Mouse (Mus musculus): ENCODE measurements around the gene Hist1h2an. TPM values are rescaled to one million over a fixed set of nuclear protein-coding genes. Genes with fewer than 3 reads are reported as not detected.
"Not testable (repeated sequence)": the region's sequence is repeated elsewhere in the genome, so short reads cannot be mapped to it uniquely, and the experiment has no call there.

Gene Hist1h2an
- total RNA-seq (2021) = 1 to 10 TPM in 1 of 2 experiments, not detected in 1; 1.1 TPM

DNA sequence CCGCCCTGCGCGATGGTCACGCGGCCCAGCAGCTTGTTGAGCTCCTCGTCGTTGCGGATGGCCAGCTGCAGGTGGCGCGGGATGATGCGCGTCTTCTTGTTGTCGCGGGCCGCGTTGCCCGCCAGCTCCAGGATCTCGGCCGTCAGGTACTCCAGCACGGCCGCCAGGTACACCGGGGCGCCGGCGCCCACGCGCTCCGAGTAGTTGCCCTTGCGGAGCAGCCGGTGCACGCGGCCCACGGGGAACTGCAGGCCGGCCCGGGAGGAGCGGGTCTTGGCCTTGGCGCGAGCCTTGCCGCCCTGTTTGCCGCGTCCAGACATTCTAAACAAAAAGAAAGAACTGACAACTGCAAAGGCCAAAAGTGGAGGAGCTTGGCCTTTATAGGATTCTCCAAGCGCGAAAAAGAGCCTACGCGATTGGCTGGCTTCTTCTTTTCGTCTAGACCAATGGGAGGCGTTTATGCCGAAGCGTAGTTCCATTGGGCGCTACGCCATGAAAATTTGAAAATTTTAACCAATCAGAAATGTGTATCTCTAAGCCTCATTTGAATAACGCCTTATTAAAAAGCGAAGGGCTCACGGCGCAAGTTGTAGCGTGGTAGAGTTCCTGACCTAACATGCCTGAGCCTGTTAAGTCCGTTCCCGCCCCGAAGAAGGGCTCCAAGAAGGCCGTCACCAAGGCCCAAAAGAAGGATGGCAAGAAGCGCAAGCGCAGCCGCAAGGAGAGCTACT is at the start of gene Hist1h2an, which contains the start of gene Hist1h2bp:
Gene Hist1h2an (minus strand): TSS at position 320 of the 731 bp plus-strand sequence.
Gene Hist1h2bp (plus strand): TSS at position 563 of the 731 bp plus-strand sequence.
- peak; percentile 93 to 99 for DNase-seq (ENCODE audit: low spot score in 2 of 2)
- intact Hi-C loops (cut with DNase I) = loop anchor here (10.0 kb wide), 2 partner anchors 1798 to 1968 kb away; partner anchors contain the start of genes Hist1h2ab, Hist1h3b, Hist1h4b and Hist1h4d

DNA sequence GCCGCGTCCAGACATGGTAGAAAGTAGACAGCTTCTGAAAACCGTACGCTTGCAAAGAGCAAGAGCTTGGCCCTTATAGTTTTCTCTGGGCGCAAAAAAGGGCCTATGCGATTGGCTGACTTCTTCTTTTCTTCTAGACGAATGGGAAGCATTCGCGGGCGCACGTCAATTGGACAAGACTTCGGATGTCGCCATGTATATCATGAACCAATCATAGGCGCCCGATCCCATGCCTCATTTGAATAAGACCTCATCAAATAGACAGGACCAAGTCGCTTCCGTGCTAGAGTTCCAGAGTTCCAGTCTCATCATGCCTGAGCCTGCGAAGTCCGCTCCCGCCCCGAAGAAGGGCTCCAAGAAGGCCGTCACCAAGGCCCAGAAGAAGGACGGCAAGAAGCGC is 46.4 kb upstream of the Hist1h2an start, which contains the start of the genes Hist1h2ap and Hist1h2br:
Gene Hist1h2ap (minus strand): TSS at position 47 of the 400 bp plus-strand sequence.
Gene Hist1h2br (plus strand): TSS at position 283 of the 400 bp plus-strand sequence.
- intact Hi-C loops (cut with DNase I); DNase-seq (ENCODE audit: low spot score in 2 of 2): not testable (repeated sequence)

DNA sequence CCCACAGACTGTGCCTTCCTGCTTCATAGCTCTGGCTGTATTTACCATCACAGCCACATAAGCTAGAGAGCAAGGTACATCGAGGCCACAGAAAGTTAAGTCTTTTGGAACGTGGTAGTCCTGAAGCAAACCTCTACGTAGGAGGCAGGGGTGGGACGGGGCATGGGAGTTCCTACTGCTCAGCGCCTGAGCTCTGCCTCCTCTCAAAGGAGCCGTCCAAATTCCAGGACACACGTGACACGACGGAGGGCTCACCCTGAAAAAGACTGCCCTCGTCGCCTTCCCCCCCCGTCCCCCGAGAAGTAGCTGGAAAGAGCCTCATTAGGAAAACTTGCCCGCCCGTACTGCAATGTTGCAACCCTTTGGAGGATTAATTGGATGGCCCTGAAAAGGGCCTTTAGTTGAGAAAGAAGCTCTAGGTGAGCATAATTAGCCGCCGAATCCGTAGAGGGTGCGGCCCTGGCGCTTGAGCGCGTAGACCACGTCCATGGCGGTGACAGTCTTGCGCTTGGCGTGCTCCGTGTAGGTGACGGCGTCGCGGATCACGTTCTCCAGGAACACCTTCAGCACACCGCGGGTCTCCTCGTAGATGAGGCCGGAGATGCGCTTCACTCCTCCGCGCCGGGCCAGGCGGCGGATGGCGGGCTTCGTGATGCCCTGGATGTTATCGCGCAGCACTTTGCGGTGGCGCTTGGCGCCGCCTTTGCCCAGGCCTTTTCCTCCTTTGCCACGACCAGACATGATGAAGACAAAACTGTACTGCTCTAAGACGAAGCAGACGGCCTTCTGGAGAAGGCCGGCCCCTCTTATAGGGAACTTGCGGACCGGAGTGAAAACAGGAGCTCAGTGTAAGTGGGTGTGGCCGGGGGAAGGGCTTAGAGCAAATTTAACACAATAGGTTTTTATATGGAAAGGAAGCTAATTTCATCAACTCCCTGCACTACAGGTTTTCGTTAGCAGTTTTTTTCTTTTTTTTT is 44.7 kb upstream of the Hist1h2an start, which contains the start of gene Hist1h4n:
Gene Hist1h4n (minus strand): TSS at position 779 of the 977 bp plus-strand sequence.
- peak; percentile 41 to 59 for DNase-seq (ENCODE audit: low spot score in 2 of 2)
- intact Hi-C loops (cut with DNase I) = not testable (repeated sequence)

DNA sequence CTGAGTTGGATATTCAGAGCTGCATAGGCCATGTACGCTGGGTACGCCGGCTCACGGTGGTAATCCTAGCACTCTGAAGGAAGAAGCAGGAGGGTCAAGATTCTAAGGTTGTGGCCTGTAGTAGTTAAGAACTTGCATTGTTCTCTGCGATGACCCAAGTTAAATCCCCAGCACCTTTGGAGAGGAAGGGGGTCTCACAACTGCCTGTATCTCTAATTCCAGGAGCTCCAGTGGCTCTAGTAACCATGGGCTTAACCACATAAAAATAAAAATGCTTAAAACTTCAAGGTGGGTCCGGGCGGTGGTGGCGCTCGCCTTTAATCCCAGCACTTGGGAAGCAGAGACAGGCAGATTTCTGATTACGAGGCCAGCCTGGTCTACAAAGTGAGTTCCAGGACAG is 43.3 kb upstream of the Hist1h2an start:
- DNase-seq (ENCODE audit: low spot score in 2 of 2) = no peak
- intact Hi-C loops (cut with DNase I) = no loop called here

DNA sequence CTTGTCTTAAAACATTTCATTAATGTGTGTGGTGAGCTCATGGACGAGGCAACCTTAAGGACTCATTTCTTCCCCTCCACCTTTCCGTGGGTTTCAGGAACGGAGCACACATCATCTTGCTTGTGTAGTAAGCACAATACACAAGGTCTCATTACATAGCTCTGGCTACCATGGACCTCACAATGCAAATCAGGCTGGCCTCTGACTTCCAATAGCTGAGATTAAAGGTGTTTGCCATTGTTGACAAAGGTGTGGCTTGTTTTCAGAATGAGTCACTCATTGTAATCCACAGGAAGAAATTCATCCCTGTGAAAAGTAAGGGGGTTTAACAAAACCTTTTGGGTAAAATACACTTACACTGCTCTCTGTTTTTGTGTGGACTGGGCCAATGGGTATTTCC is 41.5 kb upstream of the Hist1h2an start:
- DNase-seq (ENCODE audit: low spot score in 2 of 2) = no peak
- intact Hi-C loops (cut with DNase I) = loop anchor here (10.0 kb wide), 3 partner anchors 206 to 1856 kb away; partner anchors contain the start of genes Hist1h2ac, Hist1h2ah, Hist1h2bc and Hist1h2bk

DNA sequence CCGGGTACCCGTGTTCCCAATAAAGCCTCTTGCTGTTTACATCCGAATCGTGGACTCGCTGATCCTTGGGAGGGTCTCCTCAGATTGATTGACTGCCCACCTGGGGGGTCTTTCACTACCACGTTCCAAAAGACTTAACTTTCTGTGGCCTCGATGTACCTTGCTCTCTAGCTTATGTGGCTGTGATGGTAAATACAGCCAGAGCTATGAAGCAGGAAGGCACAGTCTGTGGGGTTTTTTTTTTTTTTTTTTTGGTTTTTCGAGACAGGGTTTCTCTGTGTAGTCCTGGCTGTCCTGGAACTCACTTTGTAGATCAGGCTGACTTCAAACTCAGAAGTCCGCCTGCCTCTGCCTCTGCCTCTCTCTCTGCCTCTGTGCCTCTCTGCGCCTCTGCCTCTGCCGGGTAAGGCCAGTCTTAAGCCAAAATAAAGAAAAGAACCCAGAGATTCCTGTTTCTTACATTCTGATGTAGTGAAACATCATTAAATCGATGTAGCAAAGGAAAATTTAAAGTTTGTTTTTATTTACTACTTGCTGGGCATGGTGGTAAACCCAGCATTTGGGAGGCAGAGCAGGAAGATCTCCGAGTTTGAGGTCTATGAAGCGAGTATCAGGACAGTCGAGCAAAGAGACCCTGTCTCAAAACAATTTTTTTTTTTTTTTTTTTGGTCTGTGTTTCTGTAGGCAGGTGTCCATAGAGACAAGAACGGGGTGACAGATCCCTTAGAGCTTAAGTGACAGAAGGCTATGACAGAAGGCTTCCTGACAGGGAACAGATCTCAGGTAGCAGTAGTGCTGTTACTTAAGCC is 33.3 kb upstream of the Hist1h2an start:
- DNase-seq (ENCODE audit: low spot score in 2 of 2) = not testable (repeated sequence)
- intact Hi-C loops (cut with DNase I) = loop anchor here (10.0 kb wide), 3 partner anchors 215 to 1865 kb away; partner anchors contain the start of genes Hist1h2ac, Hist1h2ah, Hist1h2bc and Hist1h2bk

DNA sequence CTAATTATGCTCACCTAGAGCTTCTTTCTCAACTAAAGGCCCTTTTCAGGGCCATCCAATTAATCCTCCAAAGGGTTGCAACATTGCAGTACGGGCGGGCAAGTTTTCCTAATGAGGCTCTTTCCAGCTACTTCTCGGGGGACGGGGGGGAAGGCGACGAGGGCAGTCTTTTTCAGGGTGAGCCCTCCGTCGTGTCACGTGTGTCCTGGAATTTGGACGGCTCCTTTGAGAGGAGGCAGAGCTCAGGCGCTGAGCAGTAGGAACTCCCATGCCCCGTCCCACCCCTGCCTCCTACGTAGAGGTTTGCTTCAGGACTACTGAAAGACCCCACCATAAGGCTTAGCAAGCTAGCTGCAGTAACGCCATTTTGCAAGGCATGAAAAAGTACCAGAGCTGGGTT is 25.1 kb upstream of the Hist1h2an start:
- intact Hi-C loops (cut with DNase I); DNase-seq (ENCODE audit: low spot score in 2 of 2): not testable (repeated sequence)

DNA sequence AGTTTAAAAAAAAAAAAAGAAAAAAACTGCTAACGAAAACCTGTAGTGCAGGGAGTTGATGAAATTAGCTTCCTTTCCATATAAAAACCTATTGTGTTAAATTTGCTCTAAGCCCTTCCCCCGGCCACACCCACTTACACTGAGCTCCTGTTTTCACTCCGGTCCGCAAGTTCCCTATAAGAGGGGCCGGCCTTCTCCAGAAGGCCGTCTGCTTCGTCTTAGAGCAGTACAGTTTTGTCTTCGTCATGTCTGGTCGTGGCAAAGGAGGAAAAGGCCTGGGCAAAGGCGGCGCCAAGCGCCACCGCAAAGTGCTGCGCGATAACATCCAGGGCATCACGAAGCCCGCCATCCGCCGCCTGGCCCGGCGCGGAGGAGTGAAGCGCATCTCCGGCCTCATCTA is 24.5 kb upstream of the Hist1h2an start, which contains the start of gene Hist1h4m:
Gene Hist1h4m (plus strand): TSS at position 208 of the 400 bp plus-strand sequence.
- intact Hi-C loops (cut with DNase I) = not testable (repeated sequence)
- DNase-seq (ENCODE audit: low spot score in 2 of 2) = peak; percentile 56 to 70

DNA sequence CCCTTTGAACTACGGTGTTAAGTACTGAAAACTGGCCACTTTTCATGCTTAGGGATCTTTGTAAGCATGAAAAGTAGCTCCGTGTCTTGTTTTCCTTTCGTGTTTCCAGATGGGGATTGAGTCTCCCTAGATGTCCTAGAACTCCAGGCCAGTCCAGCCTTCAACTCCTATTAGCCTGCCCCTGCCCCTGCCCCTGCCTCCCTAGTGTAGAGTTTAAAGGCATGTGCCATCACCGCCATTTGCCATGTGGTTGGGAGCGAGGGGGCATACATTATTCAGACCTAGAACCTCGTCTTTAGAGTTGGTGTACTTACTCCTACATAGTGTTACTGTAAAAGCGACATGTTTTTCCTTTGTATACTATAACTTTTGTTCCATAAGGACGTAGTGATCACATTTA is 24.1 kb upstream of the Hist1h2an start:
- DNase-seq (ENCODE audit: low spot score in 2 of 2); intact Hi-C loops (cut with DNase I): not testable (repeated sequence)

DNA sequence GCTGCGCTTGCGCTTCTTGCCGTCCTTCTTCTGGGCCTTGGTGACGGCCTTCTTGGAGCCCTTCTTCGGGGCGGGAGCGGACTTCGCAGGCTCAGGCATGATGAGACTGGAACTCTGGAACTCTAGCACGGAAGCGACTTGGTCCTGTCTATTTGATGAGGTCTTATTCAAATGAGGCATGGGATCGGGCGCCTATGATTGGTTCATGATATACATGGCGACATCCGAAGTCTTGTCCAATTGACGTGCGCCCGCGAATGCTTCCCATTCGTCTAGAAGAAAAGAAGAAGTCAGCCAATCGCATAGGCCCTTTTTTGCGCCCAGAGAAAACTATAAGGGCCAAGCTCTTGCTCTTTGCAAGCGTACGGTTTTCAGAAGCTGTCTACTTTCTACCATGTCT is 23.1 kb upstream of the Hist1h2an start, which contains the start of the genes Hist1h2bq and Hist1h2ao:
Gene Hist1h2bq (minus strand): TSS at position 125 of the 400 bp plus-strand sequence.
Gene Hist1h2ao (plus strand): TSS at position 393 of the 400 bp plus-strand sequence.
- DNase-seq (ENCODE audit: low spot score in 2 of 2); intact Hi-C loops (cut with DNase I): not testable (repeated sequence)

DNA sequence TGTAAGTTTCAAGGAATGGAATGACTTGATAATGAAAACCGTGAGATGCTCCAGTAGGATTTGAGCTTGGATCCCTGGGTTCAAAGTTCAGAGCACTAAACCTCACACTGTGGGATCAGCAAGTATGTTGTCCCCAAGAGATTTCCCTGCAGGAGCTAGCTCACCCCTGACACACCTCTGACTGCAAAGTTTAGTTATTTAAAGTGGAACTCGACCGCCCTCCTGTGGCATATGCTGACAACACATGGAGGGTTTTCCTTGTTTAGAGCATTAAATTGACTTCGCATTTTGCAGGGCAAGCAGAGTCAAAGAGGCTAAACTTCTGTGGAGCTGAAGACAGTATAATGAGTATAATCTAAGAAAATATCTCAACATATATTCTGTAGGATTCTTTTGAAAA is 16.0 kb upstream of the Hist1h2an start:
- intact Hi-C loops (cut with DNase I); DNase-seq (ENCODE audit: low spot score in 2 of 2): not testable (repeated sequence)

DNA sequence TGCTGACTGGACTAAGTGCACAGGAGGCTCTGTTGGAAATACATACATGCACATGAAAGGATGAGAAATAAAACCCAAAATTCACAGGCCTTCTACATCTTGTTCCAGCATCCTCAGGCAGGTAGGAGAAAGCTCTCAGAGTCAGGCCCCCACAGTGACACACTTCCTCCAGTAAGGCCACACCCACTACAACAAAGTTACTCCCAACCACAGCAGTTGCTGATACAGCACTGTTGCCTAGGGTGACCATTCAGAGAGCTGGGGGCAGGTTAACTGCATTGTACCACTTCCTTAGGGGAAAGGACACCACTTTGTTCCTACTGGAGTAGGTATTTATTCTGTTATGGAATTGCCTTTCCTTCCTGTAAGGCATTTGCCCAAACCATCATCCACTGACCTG is 10.1 kb upstream of the Hist1h2an start:
- DNase-seq (ENCODE audit: low spot score in 2 of 2); intact Hi-C loops (cut with DNase I): not testable (repeated sequence)

DNA sequence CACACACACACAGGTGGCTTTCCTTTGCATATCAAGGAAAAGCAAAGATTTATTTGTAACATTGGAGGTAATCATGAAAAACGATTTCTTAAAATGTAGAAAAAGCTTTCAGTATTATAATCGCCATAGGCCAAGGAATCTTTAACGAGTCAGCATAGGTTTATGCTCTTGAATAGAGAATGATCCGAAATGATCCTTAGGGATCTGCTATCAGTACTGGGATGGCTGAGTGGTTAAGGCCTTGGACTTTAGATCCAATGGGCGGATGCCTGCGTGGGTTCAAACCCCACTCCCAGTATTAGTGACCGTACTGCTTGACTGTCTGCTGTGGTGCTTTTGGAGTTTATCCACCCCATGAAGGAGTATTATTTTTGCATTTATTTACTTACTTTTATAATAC is 8.6 kb upstream of the Hist1h2an start:
- intact Hi-C loops (cut with DNase I) = no loop called here
- DNase-seq (ENCODE audit: low spot score in 2 of 2) = no peak

DNA sequence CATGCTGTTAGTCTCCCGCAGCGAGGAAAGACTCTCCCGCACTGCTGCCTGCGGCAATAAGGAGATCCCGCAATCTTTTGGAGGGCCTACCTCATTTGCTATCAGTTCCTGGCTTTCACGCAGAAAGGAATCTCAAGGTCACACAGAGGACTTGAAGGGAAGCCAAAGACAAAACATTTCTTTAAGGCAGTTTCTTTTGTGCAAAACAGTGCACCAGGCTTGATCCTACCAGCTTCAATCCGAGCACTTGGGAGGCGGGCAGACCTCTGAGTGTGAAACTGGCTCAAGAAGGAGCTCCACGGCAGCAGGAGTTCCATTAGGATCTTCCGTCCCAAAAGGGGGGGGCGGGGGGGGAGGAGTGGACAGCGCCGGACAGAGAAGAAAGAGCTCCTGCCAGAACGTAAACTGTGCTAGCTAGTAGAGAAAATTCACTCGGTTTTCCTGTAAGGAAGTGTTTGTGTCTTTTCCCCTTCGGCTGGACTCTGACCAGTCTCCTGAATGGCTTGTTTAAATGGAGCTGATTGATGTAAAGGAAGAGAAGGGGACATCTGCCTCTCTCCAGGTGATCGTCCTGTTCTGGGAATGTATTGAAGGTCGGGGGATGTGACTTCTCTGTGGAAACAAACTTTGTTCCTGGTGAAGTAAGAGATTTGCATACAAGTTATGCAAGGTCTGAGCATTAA is 3.7 kb upstream of the Hist1h2an start:
- no peak for DNase-seq (ENCODE audit: low spot score in 2 of 2)
- intact Hi-C loops (cut with DNase I) = no loop called here

DNA sequence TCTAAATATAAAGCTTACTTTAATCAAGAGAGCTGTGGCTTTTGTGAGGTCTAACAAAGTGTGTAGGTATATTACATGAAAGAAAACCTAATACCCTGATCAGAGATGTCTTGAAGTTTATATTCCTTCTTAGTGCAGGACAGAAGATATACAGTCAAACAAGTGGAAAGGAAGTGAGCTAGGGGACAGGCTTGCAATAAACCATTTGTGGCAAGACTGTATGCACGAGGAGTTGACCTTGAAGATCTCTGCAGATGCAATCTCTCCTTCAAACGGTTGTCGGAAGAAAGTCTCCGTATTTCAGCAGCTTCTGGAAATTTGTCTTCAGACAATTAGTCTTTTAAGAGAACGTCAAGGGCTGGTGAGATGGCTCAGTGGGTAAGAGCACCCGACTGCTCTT is 2.9 kb upstream of the Hist1h2an start:
- intact Hi-C loops (cut with DNase I) = loop anchor here (10.0 kb wide), 2 partner anchors 1795 to 1965 kb away; partner anchors contain the start of genes Hist1h2ab, Hist1h3b, Hist1h4b and Hist1h4d
- DNase-seq (ENCODE audit: low spot score in 2 of 2) = no peak

DNA sequence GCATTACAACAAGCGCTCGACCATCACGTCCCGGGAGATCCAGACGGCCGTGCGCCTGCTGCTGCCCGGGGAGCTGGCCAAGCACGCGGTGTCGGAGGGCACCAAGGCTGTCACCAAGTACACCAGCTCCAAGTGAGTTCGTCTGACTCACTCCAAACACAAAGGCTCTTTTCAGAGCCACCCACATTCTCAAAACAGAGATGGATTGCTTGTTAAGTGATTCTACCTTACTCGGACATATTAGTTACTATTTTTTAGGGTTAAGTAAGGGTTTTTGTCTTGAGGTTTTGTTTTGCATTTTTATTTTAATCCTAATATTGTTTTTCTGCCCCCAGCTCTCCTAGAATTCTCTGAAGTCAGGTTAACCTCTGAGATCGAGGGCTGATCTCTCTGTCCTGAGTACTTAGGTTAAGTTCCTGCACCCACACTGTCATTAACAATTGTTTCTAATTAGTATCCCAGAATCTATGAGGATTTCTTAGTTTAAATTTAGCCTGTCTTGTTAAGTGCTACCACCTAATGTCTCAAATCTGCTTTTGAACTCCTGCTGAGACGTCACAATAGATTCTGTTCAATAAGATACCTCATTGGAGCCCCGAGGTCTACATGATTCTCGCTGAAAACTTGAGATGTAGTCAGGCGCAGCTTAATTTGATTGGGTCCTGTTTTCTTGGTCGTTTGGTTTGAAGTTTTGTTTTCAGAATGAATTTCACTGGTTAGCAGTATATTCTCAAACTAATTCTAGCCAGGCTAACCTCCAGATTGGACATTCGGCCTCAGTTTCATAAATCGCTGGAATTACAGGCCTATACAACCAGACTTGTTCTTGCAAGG is 959 bp upstream of the Hist1h2an start:
- intact Hi-C loops (cut with DNase I) = loop anchor here (10.0 kb wide), 2 partner anchors 1797 to 1967 kb away; partner anchors contain the start of genes Hist1h2ab, Hist1h3b, Hist1h4b and Hist1h4d
- peak in 1 of 2 experiments; percentile 11 for DNase-seq (ENCODE audit: low spot score in 2 of 2)
